Mouse (Mus musculus): ENCODE measurements around the gene Dlgap1. TPM values are rescaled to one million over a fixed set of nuclear protein-coding genes. Genes with fewer than 3 reads are reported as not detected.
A peak's percentile ranks its signal among the peaks of the same experiment; 100 is the strongest.

Gene Dlgap1
- polyA plus RNA-seq, 1 experiment from 2014 or later, result 3.5 TPM

DNA sequence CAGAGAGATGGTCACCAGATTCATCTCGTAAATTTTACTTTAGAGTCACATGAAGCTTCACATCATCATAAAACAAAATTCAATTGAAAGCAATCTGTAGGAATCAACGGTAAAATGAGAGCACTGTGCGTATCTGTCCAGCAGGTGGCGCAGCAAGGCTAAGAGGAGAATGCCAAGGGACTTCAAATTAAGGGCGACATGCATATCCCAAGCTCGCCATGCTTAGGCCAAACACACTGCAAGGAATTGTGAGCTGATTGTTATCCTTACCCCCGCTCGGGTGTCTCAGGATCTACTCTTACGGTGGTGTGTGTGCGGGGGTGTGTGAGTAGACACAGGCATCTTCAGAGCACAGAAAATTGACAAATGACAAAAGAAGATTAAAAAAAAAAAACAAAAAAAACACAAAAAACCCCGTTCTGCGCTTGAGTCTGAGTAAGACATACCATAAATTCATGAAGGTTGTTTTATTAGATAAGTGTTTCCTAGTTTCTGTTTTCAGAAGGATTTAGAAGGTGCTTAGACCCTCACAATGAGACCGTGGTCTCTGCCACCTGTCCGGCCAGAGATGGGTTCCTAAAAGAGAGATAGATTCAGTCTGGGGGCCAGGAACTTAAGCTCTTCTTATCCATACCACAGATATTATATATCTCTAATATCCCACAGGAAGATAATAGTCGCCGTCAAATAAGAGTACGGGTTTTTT is 461.0 kb downstream of the Dlgap1 start:
- H3K36me3 ChIP-seq, result no peaks in the 10 kb centered on the region
- H3K4me3 ChIP-seq (replicated peaks), result no peak overlapping the region
- no peak for ATAC-seq (ENCODE audit: insufficient number of reproducible peaks, insufficient read depth, low FRiP score, low TSS enrichment, low read depth)
- H3K9me3 ChIP-seq, result no peaks in the 10 kb centered on the region
- H3K27me3 ChIP-seq, result no peaks in the 10 kb centered on the region
- no peak overlapping the region for H3K9ac ChIP-seq (replicated peaks)
- 17% methylated on average over 17 of the region's 17 CpGs for WGBS
- H3K4me1 ChIP-seq (replicated peaks), result no peaks in the 10 kb centered on the region
- H3K27ac ChIP-seq, result no peak overlapping the region
- H3K4me2 ChIP-seq, result peak overlapping the region; percentile 33; the same call in 1 of the 2 replicates

DNA sequence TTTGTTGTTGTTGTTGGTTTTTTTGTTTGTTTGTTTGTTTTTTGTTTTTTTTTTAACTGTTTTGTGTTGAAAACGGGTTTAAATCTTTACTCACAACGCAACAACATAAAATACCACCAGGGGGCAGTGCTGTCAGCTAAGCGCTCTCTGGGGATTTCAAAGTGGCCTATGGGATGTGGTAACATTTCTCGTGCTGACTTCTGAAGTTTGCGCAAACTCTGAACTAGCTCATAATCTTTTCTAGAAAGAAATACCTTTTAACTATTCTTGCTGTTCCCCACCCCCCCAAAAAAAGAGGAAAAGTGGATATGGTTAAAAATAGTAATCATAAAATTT is 461.5 kb downstream of the Dlgap1 start:
- no peak for ATAC-seq (ENCODE audit: insufficient number of reproducible peaks, insufficient read depth, low FRiP score, low TSS enrichment, low read depth)
- 21% methylated on average over 5 of the region's 5 CpGs for WGBS
- H3K4me1 ChIP-seq (replicated peaks), result no peaks in the 10 kb centered on the region
- H3K9ac ChIP-seq (replicated peaks), result no peak overlapping the region
- no peaks in the 10 kb centered on the region for H3K36me3 ChIP-seq
- no peaks in the 10 kb centered on the region for H3K27me3 ChIP-seq
- H3K9me3 ChIP-seq, result no peaks in the 10 kb centered on the region
- no peak overlapping the region for H3K4me2 ChIP-seq
- H3K27ac ChIP-seq, result no peak overlapping the region
- no peak overlapping the region for H3K4me3 ChIP-seq (replicated peaks)

DNA sequence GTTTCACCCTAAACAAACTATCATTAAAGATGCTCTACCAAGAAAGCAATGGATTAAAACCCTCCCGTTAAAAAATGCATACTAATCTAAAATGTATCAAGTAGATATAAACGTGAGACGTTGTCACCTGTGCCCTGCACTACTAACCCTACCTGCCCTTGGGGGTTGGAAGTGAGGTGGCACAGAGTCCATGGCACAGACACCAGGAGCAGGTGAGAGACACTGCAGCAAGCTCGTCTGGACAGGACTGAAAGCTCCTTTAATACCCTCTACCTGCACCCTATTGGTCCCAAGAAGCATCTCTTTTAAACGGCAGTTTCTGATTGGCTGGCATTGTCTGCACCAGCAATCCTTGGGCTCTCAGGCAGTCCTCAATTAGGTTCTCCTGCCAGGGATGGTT is 464.0 kb downstream of the Dlgap1 start:
- H3K9ac ChIP-seq (replicated peaks), result no peak overlapping the region
- ATAC-seq (ENCODE audit: insufficient number of reproducible peaks, insufficient read depth, low FRiP score, low TSS enrichment, low read depth), result no peak
- no peak overlapping the region for H3K4me3 ChIP-seq (replicated peaks)
- H3K4me2 ChIP-seq, result no peak overlapping the region
- H3K27me3 ChIP-seq, result no peaks in the 10 kb centered on the region
- H3K4me1 ChIP-seq (replicated peaks), result no peaks in the 10 kb centered on the region
- WGBS, result 75% methylated on average over 5 of the region's 5 CpGs
- no peak overlapping the region for H3K27ac ChIP-seq
- H3K9me3 ChIP-seq, result no peaks in the 10 kb centered on the region
- no peaks in the 10 kb centered on the region for H3K36me3 ChIP-seq

DNA sequence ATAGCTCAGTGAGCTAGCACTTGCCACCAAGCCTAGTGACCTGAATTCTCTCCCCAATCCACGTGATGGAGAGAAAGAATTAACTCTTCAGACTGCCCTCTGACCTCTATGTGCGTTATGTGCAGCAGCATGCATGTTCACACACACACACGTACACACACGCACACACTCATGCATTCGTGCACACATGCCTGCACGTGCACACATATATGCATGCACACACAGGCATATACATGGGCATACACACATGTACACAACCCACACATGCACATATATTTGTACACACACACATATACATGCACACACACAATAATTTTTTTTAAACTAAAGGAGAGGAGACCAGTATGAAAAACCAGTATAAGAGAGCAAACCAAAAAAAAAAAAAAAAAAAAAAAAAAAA is 465.7 kb downstream of the Dlgap1 start:
- H3K27ac ChIP-seq, result no peak overlapping the region
- 87% methylated on average over 6 of the region's 6 CpGs for WGBS
- ATAC-seq (ENCODE audit: insufficient number of reproducible peaks, insufficient read depth, low FRiP score, low TSS enrichment, low read depth), result no peak

DNA sequence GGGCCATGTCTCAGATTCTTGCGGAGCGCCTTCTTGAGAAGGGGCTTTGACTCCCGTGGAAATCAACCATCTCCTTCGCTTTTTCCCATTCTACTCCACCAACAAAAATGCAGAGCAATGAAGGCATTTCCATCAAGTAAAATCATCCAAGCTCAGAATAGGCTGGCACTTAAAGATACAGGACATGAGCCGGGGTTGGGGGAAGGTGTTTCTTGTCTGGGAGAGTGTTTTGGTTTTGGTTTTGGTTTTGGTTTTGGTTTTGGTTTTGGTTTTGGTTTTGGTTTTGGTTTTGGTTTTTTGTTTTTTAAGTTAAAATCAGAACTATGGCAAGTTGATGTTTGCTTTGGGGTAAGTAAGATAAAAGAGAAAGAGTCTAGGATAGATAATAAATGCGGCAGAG is 466.7 kb downstream of the Dlgap1 start:
- Histone ChIP-seq H3K27me3 (peaks cover 3% of the 10 kb centered on the region; the same call in 1 of the 2 replicates), H3K36me3 (no peaks in the 10 kb centered on the region), H3K4me3 (replicated peaks) (no peak overlapping the region), H3K9ac (replicated peaks) (no peak overlapping the region), H3K9me3 (no peaks in the 10 kb centered on the region), H3K27ac (no peak overlapping the region), H3K4me1 (replicated peaks) (no peaks in the 10 kb centered on the region), H3K4me2 (no peak overlapping the region)
- ATAC-seq (ENCODE audit: insufficient number of reproducible peaks, insufficient read depth, low FRiP score, low TSS enrichment, low read depth), result no peak
- 83% methylated on average over 6 of the region's 6 CpGs for WGBS

More for the DNA sequence above, 465.7 kb downstream of the Dlgap1 start:
- Histone ChIP-seq H3K27me3 (peaks cover 3% of the 10 kb centered on the region; the same call in 1 of the 2 replicates), H3K9ac (replicated peaks) (no peak overlapping the region), H3K4me2 (no peak overlapping the region), H3K36me3 (no peaks in the 10 kb centered on the region), H3K9me3 (no peaks in the 10 kb centered on the region), H3K4me3 (replicated peaks) (no peak overlapping the region), H3K4me1 (replicated peaks) (no peaks in the 10 kb centered on the region)

DNA sequence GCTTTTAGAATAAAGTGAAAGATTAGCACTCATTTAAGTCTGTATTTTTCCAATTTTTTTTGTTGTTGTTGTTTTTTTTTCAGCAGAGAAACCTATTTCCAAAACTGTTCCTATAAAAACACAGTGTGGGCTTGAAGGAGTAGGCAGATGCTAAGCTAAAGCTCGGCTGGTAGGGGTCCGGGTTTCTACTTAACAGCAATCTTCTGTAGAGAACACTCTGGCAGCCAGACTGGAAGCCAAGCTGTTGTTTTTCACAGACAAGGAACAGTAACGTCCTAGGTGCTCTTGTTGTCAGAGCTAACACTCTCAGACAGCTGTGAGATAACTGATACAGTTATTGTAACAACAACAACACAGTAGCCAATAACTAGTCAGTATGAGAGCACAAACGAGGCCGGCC is 468.4 kb downstream of the Dlgap1 start:
- no peaks in the 10 kb centered on the region for H3K4me1 ChIP-seq (replicated peaks)
- 72% methylated on average over 5 of the region's 5 CpGs for WGBS
- H3K36me3 ChIP-seq, result no peaks in the 10 kb centered on the region

DNA sequence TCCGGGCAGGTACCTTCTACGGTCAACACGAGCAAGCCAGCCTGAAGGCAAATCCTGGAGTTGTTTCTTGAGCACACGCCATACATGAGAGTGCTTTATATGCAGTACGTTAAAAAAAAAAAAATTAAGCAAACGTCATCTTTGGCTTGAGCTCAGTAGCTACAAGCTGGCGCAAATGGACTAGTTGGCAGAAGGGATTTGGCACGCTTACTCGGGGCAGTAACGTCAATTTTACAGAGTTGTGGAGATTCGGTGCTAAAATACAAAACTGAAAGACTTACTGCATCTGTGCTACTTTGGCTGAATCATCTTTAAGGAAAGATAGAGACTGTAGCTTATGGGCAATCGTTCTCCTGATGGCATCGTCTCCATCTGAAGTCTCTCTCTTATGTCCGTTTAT is 474.1 kb downstream of the Dlgap1 start:
- Histone ChIP-seq H3K4me3 (replicated peaks) (no peak overlapping the region), H3K4me2 (no peak overlapping the region), H3K27me3 (peaks cover 3% of the 10 kb centered on the region; the same call in 1 of the 2 replicates), H3K9me3 (no peaks in the 10 kb centered on the region), H3K27ac (no peak overlapping the region), H3K4me1 (replicated peaks) (no peaks in the 10 kb centered on the region), H3K9ac (replicated peaks) (no peak overlapping the region), H3K36me3 (no peaks in the 10 kb centered on the region)
- ATAC-seq (ENCODE audit: insufficient number of reproducible peaks, insufficient read depth, low FRiP score, low TSS enrichment, low read depth), result no peak
- 91% methylated on average over 14 of the region's 14 CpGs for WGBS

More for the DNA sequence above, 468.4 kb downstream of the Dlgap1 start:
- no peak for ATAC-seq (ENCODE audit: insufficient number of reproducible peaks, insufficient read depth, low FRiP score, low TSS enrichment, low read depth)
- no peak overlapping the region for H3K9ac ChIP-seq (replicated peaks)
- no peaks in the 10 kb centered on the region for H3K9me3 ChIP-seq
- H3K4me2 ChIP-seq, result no peak overlapping the region
- H3K27ac ChIP-seq, result no peak overlapping the region
- no peak overlapping the region for H3K4me3 ChIP-seq (replicated peaks)
- peaks cover 3% of the 10 kb centered on the region; the same call in 1 of the 2 replicates for H3K27me3 ChIP-seq

DNA sequence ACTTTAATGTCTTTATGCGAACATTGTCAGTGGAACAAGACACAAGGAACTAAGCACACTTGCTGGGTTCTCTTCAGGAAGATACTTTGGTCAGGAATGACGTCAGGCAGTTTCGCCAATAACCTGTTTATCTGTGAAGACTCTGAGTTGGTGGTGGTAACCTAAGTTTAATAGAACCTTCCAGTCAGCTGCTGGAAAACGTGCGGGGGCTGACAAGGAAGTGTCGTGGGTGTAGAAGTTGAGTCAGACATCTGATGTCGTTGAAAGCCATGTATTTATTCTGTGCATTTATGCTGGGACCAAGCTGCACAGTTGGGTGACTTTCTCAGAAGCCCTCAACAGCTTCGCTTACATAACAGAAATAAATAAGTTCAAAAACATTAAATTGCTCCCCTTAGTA is 477.6 kb downstream of the Dlgap1 start:
- Histone ChIP-seq H3K9me3 (no peaks in the 10 kb centered on the region), H3K9ac (replicated peaks) (no peak overlapping the region), H3K4me1 (replicated peaks) (no peaks in the 10 kb centered on the region), H3K4me3 (replicated peaks) (no peak overlapping the region), H3K27ac (no peak overlapping the region), H3K36me3 (no peaks in the 10 kb centered on the region), H3K4me2 (no peak overlapping the region), H3K27me3 (no peaks in the 10 kb centered on the region)
- 88% methylated on average over 8 of the region's 8 CpGs for WGBS
- ATAC-seq (ENCODE audit: insufficient number of reproducible peaks, insufficient read depth, low FRiP score, low TSS enrichment, low read depth), result no peak

DNA sequence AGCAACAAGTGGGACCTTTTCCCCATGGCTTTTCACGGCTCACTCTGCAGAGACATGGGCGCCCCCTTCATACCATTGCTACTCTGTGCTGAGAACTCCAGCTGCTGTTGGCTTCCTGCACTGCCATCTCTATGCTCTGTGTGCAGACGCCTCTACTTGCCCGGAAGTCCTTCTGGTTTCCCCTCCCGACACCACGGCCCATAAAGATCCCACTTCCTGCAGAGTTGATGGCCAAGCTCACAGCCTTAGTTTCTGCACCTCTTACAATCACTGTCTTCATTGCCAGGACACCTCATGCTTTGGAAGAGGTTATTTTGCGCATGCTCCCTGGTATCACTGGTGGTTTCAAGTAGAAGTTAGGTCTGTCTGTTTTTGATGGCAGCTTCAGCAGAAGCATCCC is 486.2 kb downstream of the Dlgap1 start:
- no peak overlapping the region for H3K9ac ChIP-seq (replicated peaks)
- no peaks in the 10 kb centered on the region for H3K36me3 ChIP-seq
- ATAC-seq (ENCODE audit: insufficient number of reproducible peaks, insufficient read depth, low FRiP score, low TSS enrichment, low read depth), result no peak
- no peak overlapping the region for H3K4me3 ChIP-seq (replicated peaks)
- WGBS, result 88% methylated on average over 7 of the region's 7 CpGs
- no peak overlapping the region for H3K4me2 ChIP-seq
- H3K4me1 ChIP-seq (replicated peaks), result no peaks in the 10 kb centered on the region
- H3K27me3 ChIP-seq, result no peaks in the 10 kb centered on the region
- H3K27ac ChIP-seq, result no peak overlapping the region
- no peaks in the 10 kb centered on the region for H3K9me3 ChIP-seq

DNA sequence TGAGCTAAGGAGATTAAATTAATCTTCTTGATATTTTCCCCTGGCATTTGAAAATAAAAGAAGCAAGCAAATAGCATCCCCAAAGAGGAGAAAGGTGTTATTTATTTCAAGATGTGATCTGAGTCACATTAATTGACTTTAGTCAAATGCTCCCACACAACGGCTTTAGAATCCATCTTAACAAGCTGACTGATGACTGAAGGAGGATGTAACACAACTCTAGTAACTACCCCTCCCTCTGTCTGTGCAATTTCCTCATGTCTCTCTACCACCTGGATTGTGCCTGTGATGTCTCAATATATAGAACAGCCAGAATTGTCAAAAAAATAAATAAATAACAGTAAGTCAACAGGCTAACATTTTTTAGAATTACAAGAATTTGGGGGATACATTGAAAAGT is 488.2 kb downstream of the Dlgap1 start:
- no peak overlapping the region for H3K27ac ChIP-seq
- no peak overlapping the region for H3K9ac ChIP-seq (replicated peaks)
- no peaks in the 10 kb centered on the region for H3K27me3 ChIP-seq
- no peaks in the 10 kb centered on the region for H3K9me3 ChIP-seq
- H3K36me3 ChIP-seq, result no peaks in the 10 kb centered on the region
- no peak for ATAC-seq (ENCODE audit: insufficient number of reproducible peaks, insufficient read depth, low FRiP score, low TSS enrichment, low read depth)
- no peaks in the 10 kb centered on the region for H3K4me1 ChIP-seq (replicated peaks)
- no peak overlapping the region for H3K4me3 ChIP-seq (replicated peaks)
- no peak overlapping the region for H3K4me2 ChIP-seq
- 78% methylated on average over 1 of the region's 1 CpGs for WGBS

DNA sequence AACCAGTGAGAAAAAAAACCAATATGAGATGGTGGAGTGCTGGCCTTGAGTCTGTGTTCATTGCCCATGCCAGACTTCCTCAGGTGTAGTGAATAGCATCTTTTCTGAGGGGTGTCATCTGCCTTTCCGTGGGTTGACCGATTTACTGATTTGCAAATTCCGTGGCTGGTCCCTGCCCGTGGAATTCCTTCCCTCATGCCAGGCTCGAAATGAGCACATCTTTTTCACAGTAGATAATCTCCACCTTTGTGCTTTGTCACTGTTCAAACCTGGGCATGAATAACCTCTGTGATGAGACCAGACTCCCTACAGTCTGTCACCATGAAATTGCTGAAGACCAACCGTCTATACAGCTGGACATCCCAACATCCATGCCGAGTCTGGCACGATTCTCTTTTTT is 493.4 kb downstream of the Dlgap1 start:
- no peaks in the 10 kb centered on the region for H3K36me3 ChIP-seq
- H3K4me1 ChIP-seq (replicated peaks), result no peaks in the 10 kb centered on the region
- H3K27me3 ChIP-seq, result no peaks in the 10 kb centered on the region
- no peak overlapping the region for H3K27ac ChIP-seq
- ATAC-seq (ENCODE audit: insufficient number of reproducible peaks, insufficient read depth, low FRiP score, low TSS enrichment, low read depth), result no peak
- 86% methylated on average over 8 of the region's 8 CpGs for WGBS
- no peak overlapping the region for H3K4me2 ChIP-seq
- H3K4me3 ChIP-seq (replicated peaks), result no peak overlapping the region
- H3K9me3 ChIP-seq, result no peaks in the 10 kb centered on the region
- H3K9ac ChIP-seq (replicated peaks), result no peak overlapping the region

DNA sequence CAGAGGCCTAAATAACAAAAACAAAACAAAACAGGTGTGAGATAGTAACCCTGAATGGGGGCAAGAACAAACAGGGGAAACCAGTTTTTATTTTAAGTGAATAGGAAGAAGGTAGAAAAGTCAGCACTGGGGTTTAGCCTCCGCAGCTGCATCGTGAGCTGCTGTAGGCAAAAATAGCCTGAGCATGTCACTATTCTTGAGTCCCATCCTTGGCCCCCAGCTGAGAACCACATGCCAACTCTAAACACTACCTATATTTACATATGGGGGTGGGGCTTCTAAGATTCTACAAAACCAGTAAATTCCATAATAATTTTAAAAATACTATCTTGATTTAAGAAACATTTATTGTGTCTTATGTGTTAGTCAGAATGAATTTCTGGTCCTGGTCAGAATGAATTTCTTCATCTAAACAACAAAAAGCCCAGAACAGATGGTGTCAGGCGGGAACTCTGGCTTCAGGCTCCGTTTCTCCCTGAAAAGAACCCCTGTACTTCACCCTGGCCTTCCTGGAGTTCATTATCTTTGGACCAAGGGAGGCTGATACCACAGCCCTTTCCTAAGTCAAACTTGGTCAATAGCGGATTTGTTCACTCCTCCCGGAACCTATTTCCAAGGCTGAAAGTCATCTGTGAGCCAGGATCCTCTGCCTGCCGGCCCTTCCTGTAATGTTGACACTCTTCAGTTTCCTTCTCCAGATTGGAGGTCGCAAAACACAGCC is 494.1 kb downstream of the Dlgap1 start:
- no peak overlapping the region for H3K27ac ChIP-seq
- no peaks in the 10 kb centered on the region for H3K4me1 ChIP-seq (replicated peaks)
- no peaks in the 10 kb centered on the region for H3K36me3 ChIP-seq
- no peak for ATAC-seq (ENCODE audit: insufficient number of reproducible peaks, insufficient read depth, low FRiP score, low TSS enrichment, low read depth)
- no peak overlapping the region for H3K4me3 ChIP-seq (replicated peaks)
- H3K27me3 ChIP-seq, result no peaks in the 10 kb centered on the region
- WGBS, result 70% methylated on average over 8 of the region's 8 CpGs
- no peak overlapping the region for H3K4me2 ChIP-seq
- H3K9ac ChIP-seq (replicated peaks), result no peak overlapping the region
- H3K9me3 ChIP-seq, result no peaks in the 10 kb centered on the region

Measured in limb, embryonic 12.5 days (tissue).